Mouse (Mus musculus): ENCODE data around the gene Slc22a13. TPM values are rescaled to one million over a fixed set of nuclear protein-coding genes. Genes with fewer than 3 reads are reported as not detected.

The Slc22a13 gene
- polyA plus RNA-seq (2012; rRNA removed) = not detected in 2 replicates

- TF ChIP-seq CTCF (IDR thresholded peaks at IDR 0.05; ENCODE audit: borderline replicate concordance, insufficient read depth, low read depth, low read length) (no peak), POLR2A (IDR thresholded peaks at IDR 0.05; ENCODE audit: borderline replicate concordance, insufficient read depth, low read length) (no peak)
- H3K27me3 ChIP-seq (ENCODE audit: control insufficient read depth, insufficient read depth, low read length) = no peaks in the 10 kb centered on the region
- WGBS = 95% methylated on average over 4 of the region's 4 CpGs
- H3K4me3 ChIP-seq (replicated peaks; ENCODE audit: insufficient read depth, low read depth, low read length) = no peak within 1 kb of the TSS
- H3K27ac ChIP-seq (ENCODE audit: insufficient read depth, low read length) = no peak within 1 kb of the TSS
- DNase-seq = no peak
- H3K4me1 ChIP-seq (ENCODE audit: control insufficient read depth, insufficient read depth, low read length) = no peaks in the 10 kb centered on the region
Observed at GRCm38 (mm10) chr9:119208998-119209397, at the start of gene Slc22a13. Gene Slc22a13 (minus strand): TSS chr9:119209098.

- H3K4me1 ChIP-seq (ENCODE audit: control insufficient read depth, insufficient read depth, low read length) = no peaks in the 10 kb centered on the region
- WGBS = 89% methylated on average over 5 of the region's 5 CpGs
- no peaks in the 10 kb centered on the region for H3K27me3 ChIP-seq (ENCODE audit: control insufficient read depth, insufficient read depth, low read length)
- H3K4me3 ChIP-seq (replicated peaks; ENCODE audit: insufficient read depth, low read depth, low read length) = no peak overlapping the region
- no peak overlapping the region for H3K27ac ChIP-seq (ENCODE audit: insufficient read depth, low read length)
- no peak for DNase-seq
- TF ChIP-seq CTCF (IDR thresholded peaks at IDR 0.05; ENCODE audit: borderline replicate concordance, insufficient read depth, low read depth, low read length) = no peak
- no peak for TF ChIP-seq POLR2A (IDR thresholded peaks at IDR 0.05; ENCODE audit: borderline replicate concordance, insufficient read depth, low read length)
Observed at GRCm38 (mm10) chr9:119258128-119258527, 49.2 kb upstream of the Slc22a13 start.

GRCm38 (mm10) chr9:119256161-119256560 lies 47.3 kb upstream of the Slc22a13 start:
- 96% methylated on average over 12 of the region's 12 CpGs for WGBS
- Histone ChIP-seq H3K4me1 (ENCODE audit: control insufficient read depth, insufficient read depth, low read length) (no peaks in the 10 kb centered on the region), H3K27ac (ENCODE audit: insufficient read depth, low read length) (no peak overlapping the region), H3K4me3 (replicated peaks; ENCODE audit: insufficient read depth, low read depth, low read length) (no peak overlapping the region), H3K27me3 (ENCODE audit: control insufficient read depth, insufficient read depth, low read length) (no peaks in the 10 kb centered on the region)
- no peak for DNase-seq
- TF ChIP-seq CTCF (IDR thresholded peaks at IDR 0.05; ENCODE audit: borderline replicate concordance, insufficient read depth, low read depth, low read length) = no peak
- TF ChIP-seq POLR2A (IDR thresholded peaks at IDR 0.05; ENCODE audit: borderline replicate concordance, insufficient read depth, low read length) = no peak

GRCm38 (mm10) chr9:119255096-119255495 lies 46.2 kb upstream of the Slc22a13 start:
- no peaks in the 10 kb centered on the region for H3K27me3 ChIP-seq (ENCODE audit: control insufficient read depth, insufficient read depth, low read length)
- no peak for TF ChIP-seq CTCF (IDR thresholded peaks at IDR 0.05; ENCODE audit: borderline replicate concordance, insufficient read depth, low read depth, low read length)
- no peak for TF ChIP-seq POLR2A (IDR thresholded peaks at IDR 0.05; ENCODE audit: borderline replicate concordance, insufficient read depth, low read length)
- H3K4me3 ChIP-seq (replicated peaks; ENCODE audit: insufficient read depth, low read depth, low read length) = no peak overlapping the region
- DNase-seq = no peak
- 90% methylated on average over 1 of the region's 1 CpGs for WGBS
- H3K4me1 ChIP-seq (ENCODE audit: control insufficient read depth, insufficient read depth, low read length) = no peaks in the 10 kb centered on the region
- no peak overlapping the region for H3K27ac ChIP-seq (ENCODE audit: insufficient read depth, low read length)

- no peak for TF ChIP-seq POLR2A (IDR thresholded peaks at IDR 0.05; ENCODE audit: borderline replicate concordance, insufficient read depth, low read length)
- no peak for TF ChIP-seq CTCF (IDR thresholded peaks at IDR 0.05; ENCODE audit: borderline replicate concordance, insufficient read depth, low read depth, low read length)
- H3K27me3 ChIP-seq (ENCODE audit: control insufficient read depth, insufficient read depth, low read length) = no peaks in the 10 kb centered on the region
- H3K27ac ChIP-seq (ENCODE audit: insufficient read depth, low read length) = no peak overlapping the region
- DNase-seq = no peak
- H3K4me3 ChIP-seq (replicated peaks; ENCODE audit: insufficient read depth, low read depth, low read length) = no peak overlapping the region
- 83% methylated on average over 2 of the region's 2 CpGs for WGBS
- no peaks in the 10 kb centered on the region for H3K4me1 ChIP-seq (ENCODE audit: control insufficient read depth, insufficient read depth, low read length)
Observed at GRCm38 (mm10) chr9:119254187-119254586, 45.3 kb upstream of the Slc22a13 start.

- TF ChIP-seq POLR2A (IDR thresholded peaks at IDR 0.05; ENCODE audit: borderline replicate concordance, insufficient read depth, low read length) = no peak
- TF ChIP-seq CTCF (IDR thresholded peaks at IDR 0.05; ENCODE audit: borderline replicate concordance, insufficient read depth, low read depth, low read length) = no peak
- H3K4me1 ChIP-seq (ENCODE audit: control insufficient read depth, insufficient read depth, low read length) = no peaks in the 10 kb centered on the region; the same call in 1 of the 2 replicates
- H3K27me3 ChIP-seq (ENCODE audit: control insufficient read depth, insufficient read depth, low read length) = no peaks in the 10 kb centered on the region
- WGBS = 91% methylated on average over 5 of the region's 5 CpGs
- H3K27ac ChIP-seq (ENCODE audit: insufficient read depth, low read length) = no peak overlapping the region
- no peak for DNase-seq
- no peak overlapping the region for H3K4me3 ChIP-seq (replicated peaks; ENCODE audit: insufficient read depth, low read depth, low read length)
Observed at GRCm38 (mm10) chr9:119247996-119248395, 39.1 kb upstream of the Slc22a13 start.

GRCm38 (mm10) chr9:119246826-119247225 lies 37.9 kb upstream of the Slc22a13 start:
- H3K27ac ChIP-seq (ENCODE audit: insufficient read depth, low read length) = no peak overlapping the region
- H3K27me3 ChIP-seq (ENCODE audit: control insufficient read depth, insufficient read depth, low read length) = no peaks in the 10 kb centered on the region
- DNase-seq = peak; percentile 42 to 53
- TF ChIP-seq CTCF (IDR thresholded peaks at IDR 0.05; ENCODE audit: borderline replicate concordance, insufficient read depth, low read depth, low read length) = no peak
- no peak for TF ChIP-seq POLR2A (IDR thresholded peaks at IDR 0.05; ENCODE audit: borderline replicate concordance, insufficient read depth, low read length)
- no peak overlapping the region for H3K4me3 ChIP-seq (replicated peaks; ENCODE audit: insufficient read depth, low read depth, low read length)
- H3K4me1 ChIP-seq (ENCODE audit: control insufficient read depth, insufficient read depth, low read length) = no peaks in the 10 kb centered on the region; the same call in 1 of the 2 replicates
- WGBS = 23% methylated on average over 5 of the region's 5 CpGs

GRCm38 (mm10) chr9:119243981-119244380 lies 35.1 kb upstream of the Slc22a13 start:
- no peak overlapping the region for H3K27ac ChIP-seq (ENCODE audit: insufficient read depth, low read length)
- no peaks in the 10 kb centered on the region; the same call in 1 of the 2 replicates for H3K4me1 ChIP-seq (ENCODE audit: control insufficient read depth, insufficient read depth, low read length)
- no peak overlapping the region for H3K4me3 ChIP-seq (replicated peaks; ENCODE audit: insufficient read depth, low read depth, low read length)
- no peaks in the 10 kb centered on the region for H3K27me3 ChIP-seq (ENCODE audit: control insufficient read depth, insufficient read depth, low read length)
- DNase-seq = no peak
- WGBS = 97% methylated on average over 3 of the region's 3 CpGs
- TF ChIP-seq CTCF (IDR thresholded peaks at IDR 0.05; ENCODE audit: borderline replicate concordance, insufficient read depth, low read depth, low read length) = no peak
- TF ChIP-seq POLR2A (IDR thresholded peaks at IDR 0.05; ENCODE audit: borderline replicate concordance, insufficient read depth, low read length) = no peak

All from cerebellum, adult 2 months (tissue).